Mouse (Mus musculus): ENCODE measurements around the gene Enpp6.

DNA sequence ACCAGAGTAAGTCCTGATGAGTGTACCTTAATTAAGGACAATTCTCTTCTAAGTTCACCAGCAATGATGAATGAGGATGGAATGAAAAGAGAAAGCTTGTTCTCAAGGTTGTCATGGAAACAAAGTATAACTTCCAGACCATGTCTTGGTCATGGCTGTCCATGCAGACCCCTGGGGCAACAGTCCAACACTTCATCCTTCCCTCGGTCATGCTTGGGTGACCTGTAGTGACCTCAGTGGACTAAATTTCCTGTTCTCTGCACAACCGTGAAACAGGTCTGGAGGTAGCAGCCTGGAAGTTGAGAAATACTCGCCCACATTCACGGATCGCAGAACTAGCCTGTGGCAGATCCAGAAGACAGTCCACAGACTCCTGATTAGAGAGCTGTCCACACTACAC is 50.7 kb downstream of the Enpp6 start:
- TF ChIP-seq POLR2A (IDR thresholded peaks at IDR 0.05; ENCODE audit: insufficient read depth, low read depth, low read length) (no peak), CTCF (IDR thresholded peaks at IDR 0.05) (no peak)

Measured in heart, adult 2 months (tissue).